Mouse (Mus musculus) heart, adult 2 months (tissue): ENCODE data around the gene Dctn3.

Source experiments
- CTCF ChIP-seq: fragments of 200-600 bp; IDR thresholded peaks from 2 replicates; pipeline ENCODE4 v1.8.1; 2022; ENCODE audit warnings: antibody characterized with exemption, mild to moderate bottlenecking, moderate library complexity
- POLR2A ChIP-seq: fragments of 200-500 bp; IDR thresholded peaks from 2 replicates; pipeline ENCODE4 v1.6.1; 2011; ENCODE audit warnings: mild to moderate bottlenecking, low read depth, low read length, control low read depth; ENCODE audit not compliant: insufficient read depth

GRCm38 (mm10) chr4:41715596-41715995, 7.4 kb downstream of the Dctn3 start:
- TF ChIP-seq CTCF: peak; percentile 71
- TF ChIP-seq POLR2A: no peak
